Comparison of ENCODE assay signal across 8 mouse cellular contexts in the genomic region with DNA sequence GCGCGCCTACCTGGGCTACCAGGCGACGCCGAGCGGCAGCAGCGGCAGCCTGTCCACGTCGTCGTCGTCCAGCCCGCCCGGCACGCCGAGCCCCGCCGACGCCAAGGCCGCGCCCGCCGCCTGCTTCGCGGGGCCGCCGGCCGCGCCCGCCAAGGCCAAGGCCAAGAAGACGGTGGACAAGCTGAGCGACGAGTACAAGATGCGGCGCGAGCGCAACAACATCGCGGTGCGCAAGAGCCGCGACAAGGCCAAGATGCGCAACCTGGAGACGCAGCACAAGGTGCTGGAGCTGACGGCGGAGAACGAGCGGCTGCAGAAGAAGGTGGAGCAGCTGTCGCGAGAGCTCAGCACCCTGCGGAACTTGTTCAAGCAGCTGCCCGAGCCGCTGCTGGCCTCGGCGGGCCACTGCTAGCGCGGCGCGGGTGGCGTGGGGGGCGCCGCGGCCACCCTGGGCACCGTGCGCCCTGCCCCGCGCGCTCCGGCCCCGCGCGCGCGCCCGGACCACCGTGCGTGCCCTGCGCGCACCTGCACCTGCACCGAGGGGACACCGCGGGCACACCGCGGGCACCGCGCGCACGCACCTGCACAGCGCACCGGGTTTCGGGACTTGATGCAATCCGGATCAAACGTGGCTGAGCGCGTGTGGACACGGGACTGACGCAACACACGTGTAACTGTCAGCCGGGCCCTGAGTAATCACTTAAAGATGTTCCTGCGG. TPM values are rescaled to one million over a fixed set of nuclear protein-coding genes. Genes with fewer than 3 reads are reported as not detected.
DNase-seq lines count a peak whose midpoint lies in the region; ATAC-seq lines count a peak whose summit lies in the region.

A gene (minus strand): TSS at position 322 of the 718 bp plus-strand sequence.

- H3K9ac ChIP-seq in embryonic facial prominence, embryonic 14.5 days (ENCODE audit: low read depth, low read length) = peak within 1 kb of the TSS; percentile 81
- H3K9ac ChIP-seq in kidney, embryonic 15.5 days = peak within 1 kb of the TSS; percentile 66
- peak within 1 kb of the TSS; percentile 56 for H3K9ac ChIP-seq in midbrain, embryonic 16.5 days (ENCODE audit: low read depth, low read length)

- H3K4me1 ChIP-seq in embryonic facial prominence, embryonic 14.5 days (ENCODE audit: control insufficient read depth, insufficient read depth, low read length) = 0 out of 2 replicates have a peak, but pooled peaks cover 3% of the 10 kb centered on the region
- peaks cover 36% of the 10 kb centered on the region for H3K4me1 ChIP-seq in kidney, embryonic 15.5 days
- H3K4me1 ChIP-seq in midbrain, embryonic 16.5 days (ENCODE audit: control insufficient read depth, insufficient read depth, low read length) = peaks cover 11% of the 10 kb centered on the region

- no peaks in the 10 kb centered on the region for H3K9me3 ChIP-seq in embryonic facial prominence, embryonic 14.5 days (ENCODE audit: control insufficient read depth, low read length)
- H3K9me3 ChIP-seq in kidney, embryonic 15.5 days (replicated peaks) = no peaks in the 10 kb centered on the region
- no peaks in the 10 kb centered on the region for H3K9me3 ChIP-seq in midbrain, embryonic 16.5 days (replicated peaks; ENCODE audit: control insufficient read depth, low read length, poor library complexity, severe bottlenecking)

- peak within 1 kb of the TSS; percentile 74 for H3K4me3 ChIP-seq in embryonic facial prominence, embryonic 14.5 days (ENCODE audit: low read depth, low read length)
- H3K4me3 ChIP-seq in kidney, embryonic 15.5 days (replicated peaks) = peak within 1 kb of the TSS; percentile 78
- peak within 1 kb of the TSS; percentile 64 for H3K4me3 ChIP-seq in midbrain, embryonic 16.5 days (ENCODE audit: low read depth, low read length)

- no peaks in the 10 kb centered on the region; the same call in 1 of the 2 replicates for H3K27me3 ChIP-seq in embryonic facial prominence, embryonic 14.5 days (replicated peaks; ENCODE audit: control insufficient read depth, insufficient read depth, low read length)
- H3K27me3 ChIP-seq in kidney, embryonic 15.5 days = peaks cover 23% of the 10 kb centered on the region
- H3K27me3 ChIP-seq in midbrain, embryonic 16.5 days (ENCODE audit: control insufficient read depth, insufficient read depth, low read depth, low read length) = peaks cover 45% of the 10 kb centered on the region

- H3K4me2 ChIP-seq in embryonic facial prominence, embryonic 14.5 days (ENCODE audit: low read depth, low read length) = peak within 1 kb of the TSS; percentile 98
- peak within 1 kb of the TSS; percentile 99 for H3K4me2 ChIP-seq in kidney, embryonic 15.5 days
- peak within 1 kb of the TSS; percentile 87 for H3K4me2 ChIP-seq in midbrain, embryonic 16.5 days (ENCODE audit: low read length)

- H3K36me3 ChIP-seq in embryonic facial prominence, embryonic 14.5 days (ENCODE audit: control insufficient read depth, insufficient read depth, low read length) = no peaks in the 10 kb centered on the region
- no peaks in the 10 kb centered on the region for H3K36me3 ChIP-seq in kidney, embryonic 15.5 days
- no peaks in the 10 kb centered on the region for H3K36me3 ChIP-seq in midbrain, embryonic 16.5 days (ENCODE audit: control insufficient read depth, insufficient read depth, low read length)

- DNase-seq in A20 (ENCODE audit: low read depth, low spot score) = peak; percentile 90
- peak; percentile 83 for DNase-seq in adrenal gland, adult 2 months
- peak; percentile 85 for DNase-seq in embryonic facial prominence, embryonic 14.5 days (ENCODE audit: low spot score)
- DNase-seq in heart, adult 8-10 months (ENCODE audit: low spot score) = no peak
- peak; percentile 62 for DNase-seq in liver
- peak; percentile 50 to 58 for DNase-seq in spleen, postnatal 36 days (ENCODE audit: low spot score in 2 of 2)

- peak; percentile 30 for ATAC-seq in embryonic facial prominence, embryonic 14.5 days (ENCODE audit: low read depth)
- peak; percentile 20; the same call in 1 of the 2 replicates for ATAC-seq in kidney, embryonic 15.5 days (replicated peaks; ENCODE audit: low FRiP score)
- ATAC-seq in midbrain, embryonic 16.5 days = no peak

- under 1% methylated on average over 39 of the region's 99 CpGs for WGBS in embryonic facial prominence, embryonic 14.5 days
- whole genome bisulfite sequencing in kidney, embryonic 15.5 days = under 1% methylated on average over 98 of the region's 99 CpGs
- WGBS in midbrain, embryonic 16.5 days = under 1% methylated on average over 90 of the region's 99 CpGs

- H3K27ac ChIP-seq in embryonic facial prominence, embryonic 14.5 days (replicated peaks; ENCODE audit: low read depth, low read length) = peak within 1 kb of the TSS; percentile 74
- peak within 1 kb of the TSS; percentile 76 for H3K27ac ChIP-seq in kidney, embryonic 15.5 days
- H3K27ac ChIP-seq in midbrain, embryonic 16.5 days (ENCODE audit: low read length) = no peak within 1 kb of the TSS; the same call in 1 of the 2 replicates

RNA-seq across cellular contexts. Expression of the gene that starts here (rescaled TPM):
- total RNA-seq in adrenal gland, adult 2 months (2021) = 10 to 100 TPM; 29.9 to 30.1 TPM
- 72.0 and 77.3 TPM in 2 replicates for polyA plus RNA-seq in adrenal gland, adult 2 months (2012; rRNA removed)
- 40.0 and 40.6 TPM in 2 replicates for polyA plus RNA-seq in embryonic facial prominence, embryonic 14.5 days (2014; fragmentation: Nextera tagmentation; extraction: Ambion mirVana)
- 10 to 100 TPM; 22.6 to 26.6 (median 23.4) TPM for total RNA-seq in heart, adult 8-10 months (2022)
- 47.3 and 48.1 TPM in 2 replicates for polyA plus RNA-seq in kidney, embryonic 15.5 days (2015; fragmentation: Nextera tagmentation; extraction: Ambion mirVana)
- polyA plus RNA-seq in midbrain, embryonic 16.5 days (2015; fragmentation: Nextera tagmentation; extraction: Ambion mirVana) = 29.7 and 30.3 TPM in 2 replicates
